Mouse (Mus musculus) megakaryocyte, embryonic 14.5 days (primary cell): ENCODE measurements around the gene Tap1. TPM values are rescaled to one million over a fixed set of nuclear protein-coding genes. Genes with fewer than 3 reads are reported as not detected.

Source experiments
- H3K27me3 ChIP-seq: replicated peaks from 2 replicates; pipeline ENCODE3; 2012; ENCODE audit warnings: inconsistent platforms
- H3K36me3 ChIP-seq: replicated peaks from 2 replicates; pipeline ENCODE3; 2012; ENCODE audit warnings: low read length, inconsistent platforms, mixed read lengths
- H3K4me1 ChIP-seq: 2 replicates; pipeline ENCODE4 v1.6.1; 2012; ENCODE audit warnings: inconsistent platforms
- H3K4me3 ChIP-seq: replicated peaks from 2 replicates; pipeline ENCODE3; 2012; ENCODE audit warnings: moderate library complexity, mild to moderate bottlenecking, inconsistent platforms
- H3K9me3 ChIP-seq: 2 replicates; pipeline ENCODE4 v1.6.1; 2012; ENCODE audit warnings: inconsistent platforms
- FLI1 ChIP-seq: IDR thresholded peaks from 2 replicates; pipeline ENCODE4 v1.6.1; 2012; ENCODE audit warnings: low read length, inconsistent platforms, mixed read lengths
- GATA1 ChIP-seq: IDR thresholded peaks from 3 replicates; pipeline ENCODE4 v1.6.1; 2012; ENCODE audit warnings: mixed read lengths, low read length, inconsistent platforms, borderline replicate concordance
- polyA plus RNA-seq: library from polyadenylated mRNA; stranded (reverse); fragments of >175 nt; gene quantifications from 2 replicates; pipeline ENCODE4 v1.2.3, GENCODE M21; 2012; ENCODE audit warnings: low replicate concordance; ENCODE audit not compliant: insufficient read depth

Tap1 gene
- polyA plus RNA-seq, 1 experiment: 27.1 TPM

GRCm38 (mm10) chr17:34244656-34245055, 57.3 kb downstream of the Tap1 start:
- Histone ChIP-seq H3K4me1 (peaks cover 43% of the 10 kb centered on the region), H3K9me3 (peaks cover 15% of the 10 kb centered on the region), H3K27me3 (peaks cover 1% of the 10 kb centered on the region), H3K36me3 (peaks cover 9% of the 10 kb centered on the region), H3K4me3 (no peak overlapping the region)
- TF ChIP-seq FLI1 (no peak), GATA1 (no peak)

Other genes with a start within 250 kb of the Tap1 start
- gene Pfdn6, start 247.2 kb upstream of the Tap1 start, polyA plus RNA-seq: 39.4 and 269 TPM in 2 replicates
- 58.7 and 64.2 TPM in 2 replicates for gene Wdr46, start 246.9 kb upstream of the Tap1 start, polyA plus RNA-seq
- gene B3galt4, start 236.1 kb upstream of the Tap1 start, polyA plus RNA-seq: 15.5 and 19.7 TPM in 2 replicates
- gene Vps52, start 231.7 kb upstream of the Tap1 start, polyA plus RNA-seq: 75.8 and 138 TPM in 2 replicates
- 17.5 and 129 TPM in 2 replicates for gene Rps18, start 231.6 kb upstream of the Tap1 start, polyA plus RNA-seq
- gene H2-K1, start 187.2 kb upstream of the Tap1 start, polyA plus RNA-seq: 144 and 307 TPM in 2 replicates
- 5.3 and 24.9 TPM in 2 replicates for gene Ring1, start 162.9 kb upstream of the Tap1 start, polyA plus RNA-seq
- 12.4 and 22.2 TPM in 2 replicates for gene H2-Ke6, start 159.5 kb upstream of the Tap1 start, polyA plus RNA-seq
- 63.6 and 95.7 TPM in 2 replicates for gene Slc39a7, start 155.9 kb upstream of the Tap1 start, polyA plus RNA-seq
- gene Rxrb, start 155.7 kb upstream of the Tap1 start, polyA plus RNA-seq: 66.5 and 117 TPM in 2 replicates
- gene Col11a2, start 148.1 kb upstream of the Tap1 start, polyA plus RNA-seq: 19.6 and 36.5 TPM in 2 replicates
- gene H2-Oa, start 95.2 kb upstream of the Tap1 start, polyA plus RNA-seq: 9.5 and 12.1 TPM in 2 replicates
- gene H2-DMa, start 68.0 kb upstream of the Tap1 start, polyA plus RNA-seq: 19.3 and 32.1 TPM in 2 replicates
- 174 and 242 TPM in 2 replicates for gene Brd2, start 64.9 kb upstream of the Tap1 start, polyA plus RNA-seq
- 1.5 TPM in 1 of 2 replicates, not detected in the other for gene H2-DMb2, start 44.2 kb upstream of the Tap1 start, polyA plus RNA-seq
- gene H2-DMb1, start 34.5 kb upstream of the Tap1 start, polyA plus RNA-seq: 1.1 TPM in 1 of 2 replicates, not detected in the other
- gene Psmb9, start 211 bp downstream of the Tap1 start, polyA plus RNA-seq: 15.3 and 32.2 TPM in 2 replicates
- 16.6 and 74.9 TPM in 2 replicates for gene Psmb8, start 10.2 kb downstream of the Tap1 start, polyA plus RNA-seq
- gene Tap2, start 16.0 kb downstream of the Tap1 start, polyA plus RNA-seq: 87.3 and 103 TPM in 2 replicates
- 0.76 TPM in 1 of 2 replicates, not detected in the other for gene H2-Ob, start 51.4 kb downstream of the Tap1 start, polyA plus RNA-seq
- gene H2-Ab1, start 70.1 kb downstream of the Tap1 start, polyA plus RNA-seq: 1.8 TPM in 1 of 2 replicates, not detected in the other
- 0.64 TPM in 1 of 2 replicates, not detected in the other for gene H2-Aa, start 100.3 kb downstream of the Tap1 start, polyA plus RNA-seq
- 2.8 TPM in 1 of 2 replicates, not detected in the other for gene H2-Eb1, start 118.3 kb downstream of the Tap1 start, polyA plus RNA-seq
- gene H2-Eb2, start 138.1 kb downstream of the Tap1 start, polyA plus RNA-seq: not detected in 2 replicates
- gene Btnl2, start 167.3 kb downstream of the Tap1 start, polyA plus RNA-seq: not detected in 2 replicates
- gene Btnl1, start 189.6 kb downstream of the Tap1 start, polyA plus RNA-seq: not detected in 2 replicates
- not detected in 2 replicates for gene BC051142, start 211.3 kb downstream of the Tap1 start, polyA plus RNA-seq